Mouse (Mus musculus): Measurements from ENCODE around the gene Cltc. TPM values are rescaled to one million over a fixed set of nuclear protein-coding genes. Genes with fewer than 3 reads are reported as not detected.

Cltc gene
- polyA plus RNA-seq, 1 experiment: 70.7 TPM

- TF ChIP-seq POLR2A (IDR thresholded peaks at IDR 0.05; ENCODE audit: control insufficient read depth, extremely low read depth, insufficient read depth, low read length, poor library complexity) (no peak), CTCF (IDR thresholded peaks at IDR 0.05; ENCODE audit: borderline replicate concordance, control insufficient read depth, extremely low read depth, insufficient read depth, low read length, poor library complexity) (no peak)
- DNase-seq: no peak
- H3K27ac ChIP-seq (ENCODE audit: control insufficient read depth, insufficient read depth, low read length): no peak overlapping the region
- peaks cover 13% of the 10 kb centered on the region for H3K36me3 ChIP-seq (ENCODE audit: control insufficient read depth, insufficient read depth, low read length)
- no peak overlapping the region for H3K4me3 ChIP-seq (ENCODE audit: control insufficient read depth, insufficient read depth, low read length)
- H3K4me1 ChIP-seq (replicated peaks; ENCODE audit: control insufficient read depth, insufficient read depth, low read length): no peaks in the 10 kb centered on the region
- WGBS: 95% methylated on average over 3 of the region's 3 CpGs
- H3K27me3 ChIP-seq (ENCODE audit: control insufficient read depth, insufficient read depth, low read length): no peaks in the 10 kb centered on the region
Observed at GRCm38 (mm10) chr11:86646885-86647459, 110.4 kb downstream of the Cltc start.

GRCm38 (mm10) chr11:86646136-86646834, 111.1 kb downstream of the Cltc start:
- TF ChIP-seq POLR2A (IDR thresholded peaks at IDR 0.05; ENCODE audit: control insufficient read depth, extremely low read depth, insufficient read depth, low read length, poor library complexity) (no peak), CTCF (IDR thresholded peaks at IDR 0.05; ENCODE audit: borderline replicate concordance, control insufficient read depth, extremely low read depth, insufficient read depth, low read length, poor library complexity) (no peak)

GRCm38 (mm10) chr11:86644553-86644952, 112.8 kb downstream of the Cltc start:
- WGBS: 98% methylated on average over 4 of the region's 4 CpGs

More at GRCm38 (mm10) chr11:86646136-86646834, 111.1 kb downstream of the Cltc start:
- Histone ChIP-seq H3K4me3 (ENCODE audit: control insufficient read depth, insufficient read depth, low read length) (no peak overlapping the region), H3K27me3 (ENCODE audit: control insufficient read depth, insufficient read depth, low read length) (no peaks in the 10 kb centered on the region), H3K27ac (ENCODE audit: control insufficient read depth, insufficient read depth, low read length) (no peak overlapping the region), H3K36me3 (ENCODE audit: control insufficient read depth, insufficient read depth, low read length) (peaks cover 16% of the 10 kb centered on the region), H3K4me1 (replicated peaks; ENCODE audit: control insufficient read depth, insufficient read depth, low read length) (no peaks in the 10 kb centered on the region)
- 95% methylated on average over 7 of the region's 7 CpGs for WGBS
- DNase-seq: no peak

More at GRCm38 (mm10) chr11:86644553-86644952, 112.8 kb downstream of the Cltc start:
- TF ChIP-seq CTCF (IDR thresholded peaks at IDR 0.05; ENCODE audit: borderline replicate concordance, control insufficient read depth, extremely low read depth, insufficient read depth, low read length, poor library complexity) (no peak), POLR2A (IDR thresholded peaks at IDR 0.05; ENCODE audit: control insufficient read depth, extremely low read depth, insufficient read depth, low read length, poor library complexity) (no peak)
- Histone ChIP-seq H3K4me3 (ENCODE audit: control insufficient read depth, insufficient read depth, low read length) (no peak overlapping the region), H3K27me3 (ENCODE audit: control insufficient read depth, insufficient read depth, low read length) (no peaks in the 10 kb centered on the region), H3K36me3 (ENCODE audit: control insufficient read depth, insufficient read depth, low read length) (peaks cover 19% of the 10 kb centered on the region), H3K4me1 (replicated peaks; ENCODE audit: control insufficient read depth, insufficient read depth, low read length) (no peaks in the 10 kb centered on the region), H3K27ac (ENCODE audit: control insufficient read depth, insufficient read depth, low read length) (no peak overlapping the region)
- DNase-seq: no peak

Other genes with a start within 250 kb of the Cltc start
- 12.2 and 12.3 TPM in 2 replicates for gene Rps6kb1, start 212.8 kb downstream of the Cltc start, polyA plus RNA-seq (2012; rRNA removed)
- 5.7 and 5.9 TPM in 2 replicates for gene Tubd1, start 212.6 kb downstream of the Cltc start, polyA plus RNA-seq (2012; rRNA removed)
- 33.3 and 36.7 TPM in 2 replicates for gene Vmp1, start 73.7 kb downstream of the Cltc start, polyA plus RNA-seq (2012; rRNA removed)
- gene Ptrh2, start 73.6 kb downstream of the Cltc start, polyA plus RNA-seq (2012; rRNA removed): 4.3 and 5.2 TPM in 2 replicates
- 4.6 and 5.4 TPM in 2 replicates for gene Dhx40, start 50.2 kb upstream of the Cltc start, polyA plus RNA-seq (2012; rRNA removed)
- 16.0 and 16.2 TPM in 2 replicates for gene Ypel2, start 236.1 kb upstream of the Cltc start, polyA plus RNA-seq (2012; rRNA removed)